Mouse (Mus musculus): ENCODE results near the gene Asah2. TPM values are rescaled to one million over a fixed set of nuclear protein-coding genes. Genes with fewer than 3 reads are reported as not detected.

The Asah2 gene
- polyA plus RNA-seq, 1 experiment from 2014 or later, result 1.2 TPM

- no peak overlapping the region for H3K4me3 ChIP-seq (ENCODE audit: low read depth, low read length)
- no peak overlapping the region for H3K9ac ChIP-seq (replicated peaks; ENCODE audit: low read length)
- DNase-seq (ENCODE audit: low spot score) (no peak), ATAC-seq (replicated peaks; ENCODE audit: insufficient number of reproducible peaks, low FRiP score, low TSS enrichment, low read depth) (no peak)
- no peaks in the 10 kb centered on the region for H3K27me3 ChIP-seq (ENCODE audit: control insufficient read depth, insufficient read depth, low read length)
- WGBS, result 96% methylated on average over 5 of the region's 5 CpGs
- no peaks in the 10 kb centered on the region for H3K9me3 ChIP-seq (replicated peaks; ENCODE audit: control insufficient read depth, low read length)
- H3K36me3 ChIP-seq (replicated peaks; ENCODE audit: control insufficient read depth, insufficient read depth, low read depth, low read length), result no peaks in the 10 kb centered on the region
- H3K27ac ChIP-seq (replicated peaks; ENCODE audit: low read depth, low read length), result no peak overlapping the region
- no peaks in the 10 kb centered on the region for H3K4me1 ChIP-seq (ENCODE audit: control insufficient read depth, insufficient read depth, low read length)
- no peak overlapping the region for H3K4me2 ChIP-seq (ENCODE audit: low read depth, low read length)
Observed at GRCm38 (mm10) chr19:32018053-32018452, 90.0 kb downstream of the Asah2 start.

- Histone ChIP-seq H3K9me3 (replicated peaks; ENCODE audit: control insufficient read depth, low read length) (no peaks in the 10 kb centered on the region), H3K4me3 (ENCODE audit: low read depth, low read length) (no peak overlapping the region), H3K27me3 (ENCODE audit: control insufficient read depth, insufficient read depth, low read length) (no peaks in the 10 kb centered on the region), H3K4me1 (ENCODE audit: control insufficient read depth, insufficient read depth, low read length) (no peaks in the 10 kb centered on the region), H3K27ac (replicated peaks; ENCODE audit: low read depth, low read length) (no peak overlapping the region), H3K9ac (replicated peaks; ENCODE audit: low read length) (no peak overlapping the region), H3K4me2 (ENCODE audit: low read depth, low read length) (no peak overlapping the region), H3K36me3 (replicated peaks; ENCODE audit: control insufficient read depth, insufficient read depth, low read depth, low read length) (no peaks in the 10 kb centered on the region)
- no peak for ATAC-seq (replicated peaks; ENCODE audit: insufficient number of reproducible peaks, low FRiP score, low TSS enrichment, low read depth)
- DNase-seq (ENCODE audit: low spot score), result no peak
- 80% methylated on average over 5 of the region's 5 CpGs for WGBS
Observed at GRCm38 (mm10) chr19:32002623-32003022, 105.4 kb downstream of the Asah2 start.

- H3K27me3 ChIP-seq (ENCODE audit: control insufficient read depth, insufficient read depth, low read length), result no peaks in the 10 kb centered on the region
- no peak overlapping the region for H3K4me2 ChIP-seq (ENCODE audit: low read depth, low read length)
- ATAC-seq (replicated peaks; ENCODE audit: insufficient number of reproducible peaks, low FRiP score, low TSS enrichment, low read depth) (no peak), DNase-seq (ENCODE audit: low spot score) (no peak)
- H3K27ac ChIP-seq (replicated peaks; ENCODE audit: low read depth, low read length), result no peak overlapping the region
- H3K36me3 ChIP-seq (replicated peaks; ENCODE audit: control insufficient read depth, insufficient read depth, low read depth, low read length), result no peaks in the 10 kb centered on the region
- H3K4me1 ChIP-seq (ENCODE audit: control insufficient read depth, insufficient read depth, low read length), result no peaks in the 10 kb centered on the region
- no peak overlapping the region for H3K9ac ChIP-seq (replicated peaks; ENCODE audit: low read length)
- no peak overlapping the region for H3K4me3 ChIP-seq (ENCODE audit: low read depth, low read length)
- 81% methylated on average over 3 of the region's 3 CpGs for WGBS
- no peaks in the 10 kb centered on the region for H3K9me3 ChIP-seq (replicated peaks; ENCODE audit: control insufficient read depth, low read length)
Observed at GRCm38 (mm10) chr19:31996916-31997315, 111.1 kb downstream of the Asah2 start.

- WGBS, result 87% methylated on average over 6 of the region's 6 CpGs
- no peaks in the 10 kb centered on the region for H3K9me3 ChIP-seq (replicated peaks; ENCODE audit: control insufficient read depth, low read length)
- no peaks in the 10 kb centered on the region for H3K36me3 ChIP-seq (replicated peaks; ENCODE audit: control insufficient read depth, insufficient read depth, low read depth, low read length)
- ATAC-seq (replicated peaks; ENCODE audit: insufficient number of reproducible peaks, low FRiP score, low TSS enrichment, low read depth) (no peak), DNase-seq (ENCODE audit: low spot score) (no peak)
- no peaks in the 10 kb centered on the region for H3K4me1 ChIP-seq (ENCODE audit: control insufficient read depth, insufficient read depth, low read length)
- no peak overlapping the region for H3K27ac ChIP-seq (replicated peaks; ENCODE audit: low read depth, low read length)
- no peak overlapping the region for H3K4me3 ChIP-seq (ENCODE audit: low read depth, low read length)
- no peak overlapping the region for H3K9ac ChIP-seq (replicated peaks; ENCODE audit: low read length)
- H3K4me2 ChIP-seq (ENCODE audit: low read depth, low read length), result no peak overlapping the region
- H3K27me3 ChIP-seq (ENCODE audit: control insufficient read depth, insufficient read depth, low read length), result no peaks in the 10 kb centered on the region
Observed at GRCm38 (mm10) chr19:31991057-31991456, 117.0 kb downstream of the Asah2 start.

GRCm38 (mm10) chr19:31975882-31976281, 132.1 kb downstream of the Asah2 start:
- no peak for DNase-seq (ENCODE audit: low spot score)
- ATAC-seq (replicated peaks; ENCODE audit: insufficient number of reproducible peaks, low FRiP score, low TSS enrichment, low read depth), result no peak
- H3K4me2 ChIP-seq (ENCODE audit: low read depth, low read length), result no peak overlapping the region
- H3K4me1 ChIP-seq (ENCODE audit: control insufficient read depth, insufficient read depth, low read length), result no peaks in the 10 kb centered on the region
- WGBS, result 68% methylated on average over 2 of the region's 2 CpGs
- H3K4me3 ChIP-seq (ENCODE audit: low read depth, low read length), result no peak overlapping the region
- H3K9ac ChIP-seq (replicated peaks; ENCODE audit: low read length), result no peak overlapping the region
- H3K9me3 ChIP-seq (replicated peaks; ENCODE audit: control insufficient read depth, low read length), result no peaks in the 10 kb centered on the region
- no peaks in the 10 kb centered on the region for H3K27me3 ChIP-seq (ENCODE audit: control insufficient read depth, insufficient read depth, low read length)
- H3K36me3 ChIP-seq (replicated peaks; ENCODE audit: control insufficient read depth, insufficient read depth, low read depth, low read length), result no peaks in the 10 kb centered on the region
- H3K27ac ChIP-seq (replicated peaks; ENCODE audit: low read depth, low read length), result no peak overlapping the region

- Histone ChIP-seq H3K4me1 (ENCODE audit: control insufficient read depth, insufficient read depth, low read length) (no peaks in the 10 kb centered on the region), H3K4me3 (ENCODE audit: low read depth, low read length) (no peak overlapping the region), H3K9me3 (replicated peaks; ENCODE audit: control insufficient read depth, low read length) (no peaks in the 10 kb centered on the region), H3K36me3 (replicated peaks; ENCODE audit: control insufficient read depth, insufficient read depth, low read depth, low read length) (no peaks in the 10 kb centered on the region), H3K27me3 (ENCODE audit: control insufficient read depth, insufficient read depth, low read length) (no peaks in the 10 kb centered on the region), H3K4me2 (ENCODE audit: low read depth, low read length) (no peak overlapping the region), H3K27ac (replicated peaks; ENCODE audit: low read depth, low read length) (no peak overlapping the region), H3K9ac (replicated peaks; ENCODE audit: low read length) (no peak overlapping the region)
- WGBS, result 8% methylated on average over 6 of the region's 6 CpGs
- DNase-seq (ENCODE audit: low spot score) (peak; percentile 90), ATAC-seq (replicated peaks; ENCODE audit: insufficient number of reproducible peaks, low FRiP score, low TSS enrichment, low read depth) (peak; percentile 44; the same call in 1 of the 2 replicates)
Observed at GRCm38 (mm10) chr19:31971998-31972397, 136.0 kb downstream of the Asah2 start.

- Histone ChIP-seq H3K27ac (replicated peaks; ENCODE audit: low read depth, low read length) (no peak overlapping the region), H3K4me3 (ENCODE audit: low read depth, low read length) (no peak overlapping the region), H3K9me3 (replicated peaks; ENCODE audit: control insufficient read depth, low read length) (no peaks in the 10 kb centered on the region), H3K4me2 (ENCODE audit: low read depth, low read length) (no peak overlapping the region), H3K36me3 (replicated peaks; ENCODE audit: control insufficient read depth, insufficient read depth, low read depth, low read length) (no peaks in the 10 kb centered on the region), H3K4me1 (ENCODE audit: control insufficient read depth, insufficient read depth, low read length) (no peaks in the 10 kb centered on the region), H3K9ac (replicated peaks; ENCODE audit: low read length) (no peak overlapping the region), H3K27me3 (ENCODE audit: control insufficient read depth, insufficient read depth, low read length) (no peaks in the 10 kb centered on the region)
- WGBS, result 62% methylated on average over 3 of the region's 3 CpGs
- DNase-seq (ENCODE audit: low spot score) (no peak), ATAC-seq (replicated peaks; ENCODE audit: insufficient number of reproducible peaks, low FRiP score, low TSS enrichment, low read depth) (no peak)
Observed at GRCm38 (mm10) chr19:31971405-31971804, 136.6 kb downstream of the Asah2 start.

- 73% methylated on average over 5 of the region's 5 CpGs for WGBS
- ATAC-seq (replicated peaks; ENCODE audit: insufficient number of reproducible peaks, low FRiP score, low TSS enrichment, low read depth) (no peak), DNase-seq (ENCODE audit: low spot score) (peak; percentile 30)
- no peaks in the 10 kb centered on the region for H3K27me3 ChIP-seq (ENCODE audit: control insufficient read depth, insufficient read depth, low read length)
- no peaks in the 10 kb centered on the region for H3K4me1 ChIP-seq (ENCODE audit: control insufficient read depth, insufficient read depth, low read length)
- no peak overlapping the region for H3K27ac ChIP-seq (replicated peaks; ENCODE audit: low read depth, low read length)
- H3K9ac ChIP-seq (replicated peaks; ENCODE audit: low read length), result no peak overlapping the region
- no peak overlapping the region for H3K4me3 ChIP-seq (ENCODE audit: low read depth, low read length)
- no peak overlapping the region for H3K4me2 ChIP-seq (ENCODE audit: low read depth, low read length)
- H3K36me3 ChIP-seq (replicated peaks; ENCODE audit: control insufficient read depth, insufficient read depth, low read depth, low read length), result no peaks in the 10 kb centered on the region
- no peaks in the 10 kb centered on the region for H3K9me3 ChIP-seq (replicated peaks; ENCODE audit: control insufficient read depth, low read length)
Observed at GRCm38 (mm10) chr19:31967933-31968532, 140.0 kb downstream of the Asah2 start.

Data from embryonic facial prominence, embryonic 11.5 days (tissue).